Mouse (Mus musculus): ENCODE results near the gene Mepce. TPM values are rescaled to one million over a fixed set of nuclear protein-coding genes. Genes with fewer than 3 reads are reported as not detected.
"Not testable (repeated sequence)": the region's sequence is repeated elsewhere in the genome, so short reads cannot be mapped to it uniquely, and the experiment has no call there.

Gene Mepce
- polyA plus RNA-seq, 1 experiment = 35.4 TPM

- TF ChIP-seq CTCF (IDR thresholded peaks at IDR 0.05; ENCODE audit: low read depth, low read length) (no peak), POLR2A (IDR thresholded peaks at IDR 0.05; ENCODE audit: borderline replicate concordance, low read depth, low read length) (no peak)
- Histone ChIP-seq H3K27ac (ENCODE audit: insufficient read depth, low read depth, low read length) (no peak overlapping the region), H3K4me3 (ENCODE audit: insufficient read depth, low read length) (no peak overlapping the region), H3K4me1 (ENCODE audit: control insufficient read depth, insufficient read depth, low read length) (peaks cover 9% of the 10 kb centered on the region; the same call in 1 of the 2 replicates)
Observed at GRCm38 (mm10) chr5:137751221-137751887, 36.1 kb downstream of the Mepce start.

GRCm38 (mm10) chr5:137750212-137750611, 37.2 kb downstream of the Mepce start:
- H3K4me3 ChIP-seq (ENCODE audit: insufficient read depth, low read length); H3K4me1 ChIP-seq (ENCODE audit: control insufficient read depth, insufficient read depth, low read length); H3K27ac ChIP-seq (ENCODE audit: insufficient read depth, low read depth, low read length): not testable (repeated sequence)

GRCm38 (mm10) chr5:137749196-137749836, 38.1 kb downstream of the Mepce start:
- peak overlapping the region; percentile 79 for H3K4me3 ChIP-seq (ENCODE audit: insufficient read depth, low read length)
- TF ChIP-seq POLR2A (IDR thresholded peaks at IDR 0.05; ENCODE audit: borderline replicate concordance, low read depth, low read length) (no peak), CTCF (IDR thresholded peaks at IDR 0.05; ENCODE audit: low read depth, low read length) (no peak)
- peaks cover 9% of the 10 kb centered on the region for H3K4me1 ChIP-seq (ENCODE audit: control insufficient read depth, insufficient read depth, low read length)

GRCm38 (mm10) chr5:137748130-137748770, 39.2 kb downstream of the Mepce start:
- Histone ChIP-seq H3K27ac (ENCODE audit: insufficient read depth, low read depth, low read length) (peak overlapping the region; percentile 90), H3K4me3 (ENCODE audit: insufficient read depth, low read length) (peak overlapping the region; percentile 79), H3K4me1 (ENCODE audit: control insufficient read depth, insufficient read depth, low read length) (peaks cover 9% of the 10 kb centered on the region)
- no peak for TF ChIP-seq CTCF (IDR thresholded peaks at IDR 0.05; ENCODE audit: low read depth, low read length)
- no peak for TF ChIP-seq POLR2A (IDR thresholded peaks at IDR 0.05; ENCODE audit: borderline replicate concordance, low read depth, low read length)

More at GRCm38 (mm10) chr5:137749196-137749836, 38.1 kb downstream of the Mepce start:
- peak overlapping the region; percentile 90 for H3K27ac ChIP-seq (ENCODE audit: insufficient read depth, low read depth, low read length)

GRCm38 (mm10) chr5:137747326-137747961, 40.0 kb downstream of the Mepce start:
- H3K4me3 ChIP-seq (ENCODE audit: insufficient read depth, low read length) = peak overlapping the region; percentile 79
- TF ChIP-seq POLR2A (IDR thresholded peaks at IDR 0.05; ENCODE audit: borderline replicate concordance, low read depth, low read length) (no peak), CTCF (IDR thresholded peaks at IDR 0.05; ENCODE audit: low read depth, low read length) (0 out of 2 replicates have a peak, but pooled peaks have one; percentile 5)
- peak overlapping the region; percentile 90 for H3K27ac ChIP-seq (ENCODE audit: insufficient read depth, low read depth, low read length)
- H3K4me1 ChIP-seq (ENCODE audit: control insufficient read depth, insufficient read depth, low read length) = peaks cover 9% of the 10 kb centered on the region

GRCm38 (mm10) chr5:137746851-137747325, 40.6 kb downstream of the Mepce start:
- Histone ChIP-seq H3K27ac (ENCODE audit: insufficient read depth, low read depth, low read length) (peak overlapping the region; percentile 90), H3K4me1 (ENCODE audit: control insufficient read depth, insufficient read depth, low read length) (peaks cover 9% of the 10 kb centered on the region), H3K4me3 (ENCODE audit: insufficient read depth, low read length) (peak overlapping the region; percentile 79)
- no peak for TF ChIP-seq CTCF (IDR thresholded peaks at IDR 0.05; ENCODE audit: low read depth, low read length)
- TF ChIP-seq POLR2A (IDR thresholded peaks at IDR 0.05; ENCODE audit: borderline replicate concordance, low read depth, low read length) = no peak

- H3K4me3 ChIP-seq (ENCODE audit: insufficient read depth, low read length) = peak overlapping the region; percentile 79
Observed at GRCm38 (mm10) chr5:137746282-137746850, 41.1 kb downstream of the Mepce start.

GRCm38 (mm10) chr5:137745214-137746171, 42.0 kb downstream of the Mepce start, which contains the start of gene Tsc22d4:
Tsc22d4 (plus strand) TSS chr5:137745730.
- Histone ChIP-seq H3K4me1 (ENCODE audit: control insufficient read depth, insufficient read depth, low read length) (peaks cover 7% of the 10 kb centered on the region), H3K27ac (ENCODE audit: insufficient read depth, low read depth, low read length) (peak within 1 kb of the TSS; percentile 90), H3K4me3 (ENCODE audit: insufficient read depth, low read length) (peak within 1 kb of the TSS; percentile 79)
- TF ChIP-seq POLR2A (IDR thresholded peaks at IDR 0.05; ENCODE audit: borderline replicate concordance, low read depth, low read length) (peak; percentile 56; the same call in 1 of the 2 replicates), CTCF (IDR thresholded peaks at IDR 0.05; ENCODE audit: low read depth, low read length) (no peak)

More at GRCm38 (mm10) chr5:137746282-137746850, 41.1 kb downstream of the Mepce start:
- Histone ChIP-seq H3K27ac (ENCODE audit: insufficient read depth, low read depth, low read length) (peak overlapping the region; percentile 90), H3K4me1 (ENCODE audit: control insufficient read depth, insufficient read depth, low read length) (peaks cover 9% of the 10 kb centered on the region)
- TF ChIP-seq POLR2A (IDR thresholded peaks at IDR 0.05; ENCODE audit: borderline replicate concordance, low read depth, low read length) (no peak), CTCF (IDR thresholded peaks at IDR 0.05; ENCODE audit: low read depth, low read length) (no peak)
